Mouse (Mus musculus) thymus, postnatal 36 days (tissue): Measurements from ENCODE around the gene March8.

Experiments used
- DNase-seq, 2 experiments: peaks; one replicate each; pipeline ENCODE4 v3.0.0; 2022; ENCODE audit warnings: mixed read lengths in 2 of 2

The March8 gene

DNA sequence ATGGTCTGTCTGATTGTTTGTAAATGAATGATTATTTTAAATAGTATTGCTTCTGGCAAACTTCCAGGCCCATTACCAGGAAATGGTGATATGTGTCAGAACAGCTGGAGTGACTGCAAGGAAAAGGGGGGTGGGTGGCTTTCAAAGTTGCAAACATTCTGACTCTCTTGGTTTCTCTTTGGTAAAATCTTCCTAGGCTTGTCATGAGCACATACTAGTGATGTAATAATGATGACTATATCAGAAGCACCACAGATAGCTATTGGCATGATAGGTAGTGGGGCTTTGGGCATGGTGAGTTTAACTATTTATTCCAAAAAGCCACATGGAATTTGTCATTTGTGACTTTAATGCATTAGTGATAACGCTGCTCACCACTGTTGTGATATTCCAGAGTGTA lies 36.3 kb downstream of the March8 start:
- no peak for DNase-seq

DNA sequence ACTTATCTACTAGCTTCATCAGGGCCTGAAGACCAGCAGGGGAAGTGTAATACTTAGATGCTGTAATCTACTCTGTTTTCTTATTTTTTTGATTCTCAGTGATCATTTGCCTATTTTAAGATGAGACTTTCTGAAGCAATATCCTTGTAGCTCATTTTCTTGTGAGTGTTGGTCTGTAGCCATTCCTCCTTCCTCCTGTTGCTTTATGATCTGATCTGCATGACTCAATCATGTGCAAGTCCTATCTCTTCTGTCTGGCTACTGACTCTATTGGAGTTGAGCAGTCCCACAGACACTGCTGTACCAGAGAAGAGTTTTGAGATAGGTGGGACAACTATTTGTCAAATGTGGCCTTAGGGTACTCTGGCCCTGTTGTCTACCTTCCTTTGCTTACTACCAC lies 36.8 kb downstream of the March8 start:
- DNase-seq = no peak

DNA sequence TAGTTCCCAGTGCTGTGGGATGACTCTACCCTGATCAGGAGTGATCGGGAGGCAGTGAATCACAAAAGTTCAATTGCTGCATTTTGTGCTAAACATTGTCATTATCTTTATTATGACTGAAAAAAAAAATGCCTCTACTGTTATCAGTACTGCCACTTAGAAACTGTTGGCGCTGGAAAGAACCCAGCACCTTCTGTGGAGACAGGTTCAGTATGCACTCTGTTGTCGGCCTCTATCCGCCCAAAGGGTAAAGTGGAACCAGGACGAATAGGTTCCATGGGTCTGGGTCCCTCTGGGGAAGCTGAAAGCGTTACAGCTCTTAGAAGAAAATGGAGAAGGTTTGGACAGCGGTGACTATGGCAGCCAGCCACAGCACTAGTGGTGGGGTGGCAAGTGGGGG lies 41.1 kb downstream of the March8 start:
- DNase-seq = no peak

DNA sequence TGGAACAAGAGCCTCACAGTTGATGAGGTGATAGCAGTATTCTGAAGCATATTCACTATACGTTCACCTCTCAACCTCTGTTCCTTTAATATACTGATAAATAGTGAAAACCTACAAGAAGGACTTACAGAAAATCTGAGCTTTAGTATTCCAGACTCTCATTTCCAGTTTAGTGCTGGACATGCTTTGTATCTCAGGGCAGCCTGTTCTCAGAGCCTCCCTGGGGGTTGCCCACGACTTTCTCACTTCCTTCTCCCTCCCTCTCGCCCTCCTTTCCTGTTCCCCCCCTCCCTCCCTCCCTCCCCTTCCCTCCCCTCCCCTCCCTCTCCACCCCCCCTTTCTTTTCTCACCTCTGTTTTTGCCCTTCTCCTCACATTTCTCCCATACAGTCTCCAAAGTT lies 42.3 kb downstream of the March8 start:
- DNase-seq = no peak

DNA sequence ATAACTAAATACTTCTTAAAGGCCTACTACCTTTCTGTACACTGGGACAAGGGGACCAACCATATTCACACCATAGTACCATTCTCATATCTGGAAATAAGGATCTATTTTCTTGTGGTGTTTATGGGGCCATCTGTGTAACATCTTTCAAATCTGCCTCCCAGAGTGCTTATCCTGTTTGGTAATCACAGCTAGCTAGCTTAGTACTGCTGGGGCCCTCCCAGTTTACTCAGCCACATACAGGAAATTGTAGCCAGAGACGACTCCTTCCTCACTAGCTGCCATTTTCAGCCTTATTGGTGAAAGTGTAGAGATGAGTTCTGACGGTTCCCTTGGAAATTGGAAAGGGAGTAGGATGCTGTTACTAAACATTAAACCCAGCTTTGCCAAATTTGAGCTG lies 43.8 kb downstream of the March8 start:
- DNase-seq = no peak

DNA sequence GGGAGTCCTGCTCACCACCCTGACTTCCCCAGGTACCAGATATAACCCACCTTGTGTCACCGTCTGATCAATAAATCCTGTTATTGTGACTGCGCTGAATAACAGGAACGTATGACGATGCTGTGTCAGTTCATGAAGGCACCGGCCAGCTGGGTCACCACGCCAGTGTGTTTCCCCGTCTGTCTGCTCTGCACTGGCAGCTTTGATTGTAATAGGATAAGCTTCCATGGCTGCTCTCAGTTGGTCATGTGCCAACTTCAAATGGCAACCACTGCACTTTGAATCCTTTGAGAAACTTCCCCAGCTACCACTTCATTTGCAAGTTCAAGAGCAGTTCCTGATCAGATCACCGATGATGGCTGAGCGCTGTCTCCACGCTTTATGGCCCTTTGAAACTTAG lies 45.8 kb downstream of the March8 start:
- no peak for DNase-seq

DNA sequence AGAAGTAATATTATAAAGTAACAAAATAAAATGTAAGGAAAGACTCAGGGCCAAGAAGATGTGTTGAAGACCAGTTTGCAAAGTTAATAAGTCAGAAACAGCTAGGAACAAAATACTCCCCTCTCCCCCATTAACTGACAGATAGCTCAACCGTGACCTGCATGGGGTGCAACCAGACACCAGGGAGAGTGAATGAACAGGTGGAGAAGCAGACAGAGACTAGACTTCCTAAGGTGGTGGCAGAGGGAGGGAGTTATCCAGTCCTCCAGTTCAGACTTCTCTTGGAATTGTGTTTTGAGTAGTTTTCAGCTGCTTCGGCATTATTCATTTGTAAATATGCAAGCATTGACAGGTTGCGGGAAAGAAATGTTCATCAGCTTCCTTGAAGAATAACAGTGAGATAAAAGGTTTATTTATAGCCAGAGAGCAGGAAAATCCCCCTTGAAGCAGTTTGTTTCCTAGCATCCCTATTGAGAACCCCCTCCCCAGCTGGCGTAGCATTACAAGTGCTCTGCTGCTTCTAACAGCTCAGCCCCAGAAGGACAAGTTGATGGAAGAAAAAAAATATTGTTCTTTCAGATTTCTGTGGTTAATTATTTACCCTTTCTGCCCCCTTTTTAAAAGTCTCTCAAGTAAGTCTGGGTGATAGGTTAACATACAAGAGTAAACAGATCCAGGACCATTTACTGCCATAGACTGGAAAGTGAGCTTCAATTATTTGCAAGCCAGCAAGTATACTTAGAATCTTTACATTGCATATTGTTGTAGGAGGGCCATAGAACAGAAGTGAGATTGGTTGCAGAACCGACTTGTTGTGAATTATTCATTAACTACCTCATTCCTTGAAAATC lies 47.6 kb downstream of the March8 start:
- no peak for DNase-seq

DNA sequence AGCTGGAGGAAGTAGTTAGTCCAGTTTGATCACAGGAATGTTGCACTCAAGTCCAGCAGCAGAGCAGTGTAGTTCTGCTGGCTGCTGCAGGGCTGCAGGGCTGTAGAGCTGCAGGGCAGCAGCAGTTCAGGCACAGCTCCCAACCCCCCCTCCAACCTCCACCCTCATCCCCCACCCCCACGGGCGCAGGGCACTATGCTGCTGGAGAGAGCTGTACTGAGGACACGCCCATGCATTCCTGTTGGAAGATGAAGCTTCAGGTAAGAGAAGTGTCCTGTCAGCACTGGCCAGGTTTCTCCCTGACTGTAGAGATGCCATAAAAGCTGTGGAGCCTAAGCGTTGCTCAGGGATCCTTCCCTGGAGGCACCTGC lies 48.2 kb downstream of the March8 start:
- DNase-seq = no peak

DNA sequence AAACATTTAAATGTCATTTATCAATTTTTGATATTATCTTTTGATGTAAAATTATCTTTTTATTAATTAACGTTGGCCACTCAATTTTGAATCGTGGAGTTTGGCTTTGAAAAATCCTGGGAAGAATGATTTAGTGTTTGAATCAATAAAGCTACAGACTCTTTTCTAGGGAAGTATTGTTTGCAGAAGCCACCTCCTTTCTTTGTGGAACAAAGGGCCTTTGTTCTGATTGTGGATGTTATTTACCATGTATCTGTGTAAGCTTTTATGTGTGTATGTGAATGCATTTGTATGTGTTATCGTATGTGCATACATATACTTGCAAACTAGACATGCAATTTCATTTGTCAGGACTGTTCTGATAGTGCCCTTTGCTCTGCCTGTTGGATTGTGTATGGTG lies 48.7 kb downstream of the March8 start:
- DNase-seq = no peak

DNA sequence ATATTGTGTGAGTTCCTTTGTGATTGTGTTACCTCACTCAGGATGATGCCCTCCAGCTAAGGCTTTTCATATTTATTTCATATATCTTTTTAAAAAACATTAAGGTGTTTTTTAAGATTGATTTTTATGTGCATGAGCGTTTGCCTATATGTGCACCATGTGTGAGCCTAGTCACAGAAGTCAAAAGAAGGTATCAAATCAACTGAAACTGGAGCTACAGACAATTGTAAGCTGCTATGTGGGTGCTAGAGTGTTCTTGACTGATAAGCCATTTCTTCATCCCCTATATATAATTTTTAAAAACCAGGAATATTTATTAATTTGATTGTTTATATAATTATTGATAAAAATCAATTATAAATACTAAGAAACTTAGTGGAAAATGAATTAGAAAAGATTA lies 50.2 kb downstream of the March8 start:
- no peak for DNase-seq

DNA sequence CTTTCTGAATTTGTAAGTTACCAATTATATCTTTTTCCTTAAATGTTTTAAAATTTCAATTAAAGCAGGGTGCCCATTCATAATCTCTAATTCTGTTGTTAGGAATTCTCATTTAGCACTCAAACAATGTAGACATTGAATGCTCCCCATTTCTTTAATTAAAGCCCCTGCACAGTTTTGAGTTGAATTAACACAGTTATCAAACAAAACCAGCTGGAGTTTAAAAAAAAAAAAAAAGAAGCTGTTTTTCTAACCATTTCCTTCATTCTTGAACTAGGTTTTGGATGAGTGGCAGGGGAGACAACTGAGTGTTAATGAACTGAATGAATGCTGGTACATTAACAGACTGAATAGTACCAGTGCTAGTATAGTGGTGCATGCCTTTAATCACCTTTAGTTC lies 51.7 kb downstream of the March8 start:
- DNase-seq = no peak

DNA sequence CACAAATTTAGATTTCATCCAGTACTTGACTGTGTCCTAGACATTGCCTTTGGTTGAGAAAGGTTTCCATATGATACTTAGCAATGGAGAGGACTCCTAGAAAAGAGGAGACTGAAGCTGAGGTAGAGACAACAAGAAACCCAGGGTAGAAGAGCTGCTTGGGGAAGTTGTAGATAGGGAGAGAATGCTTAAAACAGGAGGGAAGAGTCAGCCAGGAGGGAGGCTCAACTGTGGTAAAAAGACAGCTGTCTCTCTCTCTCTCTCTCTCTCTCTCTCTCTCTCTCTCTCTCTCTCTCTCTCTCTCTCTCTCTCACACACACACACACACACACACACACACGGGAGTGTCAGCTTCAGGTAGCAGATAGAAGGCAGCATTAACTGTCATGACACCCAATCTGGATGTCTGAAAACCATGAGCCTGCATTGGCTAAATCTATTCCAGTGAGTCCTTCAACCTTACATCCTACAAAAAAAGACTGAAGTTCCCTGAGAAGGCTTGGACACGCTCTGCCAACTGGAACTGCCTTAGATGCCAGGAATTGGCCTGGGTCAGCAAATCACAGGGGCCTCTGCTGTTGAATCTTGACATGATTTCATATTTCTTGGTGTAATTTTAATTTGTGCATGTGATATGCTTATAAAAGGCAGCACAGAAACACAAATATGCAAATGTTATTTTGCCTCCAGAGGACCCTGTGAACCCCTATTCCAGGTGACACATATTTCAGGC lies 57.3 kb downstream of the March8 start:
- DNase-seq = no peak

DNA sequence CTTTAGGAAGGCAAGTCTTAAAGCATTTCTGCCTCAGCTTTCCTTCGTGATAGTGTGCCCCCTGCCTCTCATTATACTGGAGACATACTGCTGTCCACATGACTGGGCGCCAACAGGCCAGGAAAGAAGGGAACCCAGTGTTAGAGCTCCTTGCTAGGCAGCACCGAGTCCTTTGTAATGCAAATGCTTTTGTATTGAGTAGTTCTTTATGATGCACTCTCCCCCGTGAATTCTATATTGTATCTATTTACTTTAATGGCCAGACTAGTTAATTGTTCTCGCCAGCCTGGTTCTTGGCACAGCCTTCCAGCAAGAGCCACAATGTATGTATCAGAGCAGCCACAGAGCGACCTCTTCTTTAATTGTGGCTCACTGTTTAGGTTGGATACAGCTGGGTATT lies 59.8 kb downstream of the March8 start:
- no peak for DNase-seq

DNA sequence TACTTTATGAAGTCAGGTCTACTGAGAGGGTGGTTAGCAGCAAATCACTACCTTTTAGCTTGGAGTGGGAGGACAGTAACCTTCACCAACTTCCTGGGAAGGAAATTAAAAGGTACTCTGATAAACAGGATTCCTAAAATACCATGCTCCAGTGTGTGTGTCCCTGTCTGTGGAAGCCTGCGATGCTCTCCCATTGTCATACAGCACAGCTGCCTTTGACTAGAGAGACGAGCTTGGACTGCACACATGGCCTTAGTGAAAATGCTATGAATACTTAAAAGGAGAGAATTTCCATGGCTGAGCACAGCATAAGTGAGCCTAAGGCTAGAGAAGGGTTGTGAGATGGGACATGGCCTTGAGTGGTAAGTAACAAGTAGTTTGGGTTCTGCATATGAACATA lies 60.3 kb downstream of the March8 start:
- no peak for DNase-seq

DNA sequence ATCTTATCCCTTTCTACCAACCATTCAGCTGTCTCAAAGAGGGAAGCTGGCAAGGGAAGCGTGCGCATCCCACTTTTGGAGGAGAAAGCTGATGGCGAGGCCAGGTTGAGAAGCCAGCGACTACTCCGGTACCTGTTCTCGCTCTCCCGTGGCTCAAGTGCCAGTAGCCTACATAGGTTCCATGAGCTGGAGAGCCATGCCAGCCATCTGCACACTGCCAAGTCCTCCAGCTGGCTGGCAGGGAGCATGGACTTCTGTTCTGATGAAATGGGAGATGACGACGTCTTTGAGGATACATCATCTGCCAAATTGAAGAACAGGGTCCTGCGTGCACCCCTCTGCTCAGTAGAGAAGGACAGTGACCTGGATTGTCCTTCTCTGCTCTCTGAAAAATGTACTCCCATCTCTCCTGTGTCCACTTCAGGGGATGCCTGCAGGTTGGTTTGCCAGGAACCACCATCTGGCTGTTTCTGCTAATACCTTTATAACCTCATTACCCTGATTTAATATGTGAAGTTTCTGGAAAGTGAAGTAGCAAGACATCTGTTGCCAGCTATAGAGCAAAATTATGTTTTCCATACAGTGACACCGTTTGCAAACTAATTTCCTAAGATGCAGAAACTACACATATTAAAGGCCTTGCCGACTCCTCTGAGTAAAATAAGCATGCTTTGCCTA lies 64.1 kb downstream of the March8 start:
- no peak for DNase-seq

DNA sequence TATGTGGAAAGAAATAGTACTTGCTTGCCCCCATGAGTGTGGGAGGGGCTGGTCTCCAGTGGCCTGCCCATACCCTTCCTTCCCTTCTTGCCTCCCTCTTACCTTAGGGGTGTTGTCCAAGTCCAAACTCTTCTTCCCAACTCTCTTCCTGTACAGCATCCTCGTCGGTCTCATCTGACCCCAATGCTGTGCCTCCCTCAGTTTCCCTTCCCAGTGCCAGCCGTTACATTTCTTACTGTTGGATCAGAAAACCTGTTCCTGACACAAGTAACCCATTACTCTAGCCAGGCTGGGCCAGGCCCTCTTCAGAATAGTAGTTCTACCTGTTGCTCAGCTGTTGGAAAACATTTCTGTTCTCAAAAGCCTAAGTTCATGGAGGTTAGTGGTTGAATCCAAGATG lies 64.6 kb downstream of the March8 start:
- no peak for DNase-seq

DNA sequence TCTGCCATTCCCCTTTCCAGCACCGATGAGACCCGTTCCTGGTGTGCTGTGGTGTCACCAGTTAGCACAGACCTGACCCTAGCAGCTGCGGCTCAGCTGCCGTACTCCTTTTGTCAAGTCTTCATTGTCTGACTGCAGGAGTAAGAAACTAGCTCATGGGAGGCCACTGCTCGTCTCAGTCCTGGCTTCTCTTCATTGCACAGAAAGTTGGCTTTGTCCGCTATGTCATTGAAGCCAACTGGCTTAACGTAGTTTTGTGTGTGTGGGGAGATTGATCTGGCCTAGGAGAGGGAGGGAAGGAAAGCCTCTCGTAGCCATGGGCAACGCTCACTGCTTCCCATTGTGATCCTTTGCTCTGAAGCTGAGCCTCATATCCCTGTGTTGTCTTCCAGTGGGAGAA lies 67.4 kb downstream of the March8 start:
- DNase-seq = no peak

DNA sequence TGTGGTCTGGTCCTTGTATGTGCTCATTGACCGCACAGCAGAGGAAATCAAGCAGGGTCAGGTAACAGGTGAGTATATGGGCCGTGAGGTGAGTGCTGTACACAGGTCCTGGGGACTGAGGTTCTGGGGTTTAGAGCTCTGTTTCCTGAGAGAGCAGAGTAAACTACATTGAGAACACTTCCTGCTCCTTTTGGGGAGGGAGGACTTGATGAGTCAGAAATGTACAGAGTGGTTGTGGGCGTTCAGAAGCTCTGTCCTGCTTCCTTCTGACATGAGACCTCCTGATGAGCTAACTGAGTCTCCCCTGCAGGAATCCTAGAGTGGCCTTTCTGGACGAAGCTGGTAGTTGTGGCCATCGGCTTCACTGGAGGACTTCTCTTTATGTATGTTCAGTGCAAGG lies 67.9 kb downstream of the March8 start:
- no peak for DNase-seq

DNA sequence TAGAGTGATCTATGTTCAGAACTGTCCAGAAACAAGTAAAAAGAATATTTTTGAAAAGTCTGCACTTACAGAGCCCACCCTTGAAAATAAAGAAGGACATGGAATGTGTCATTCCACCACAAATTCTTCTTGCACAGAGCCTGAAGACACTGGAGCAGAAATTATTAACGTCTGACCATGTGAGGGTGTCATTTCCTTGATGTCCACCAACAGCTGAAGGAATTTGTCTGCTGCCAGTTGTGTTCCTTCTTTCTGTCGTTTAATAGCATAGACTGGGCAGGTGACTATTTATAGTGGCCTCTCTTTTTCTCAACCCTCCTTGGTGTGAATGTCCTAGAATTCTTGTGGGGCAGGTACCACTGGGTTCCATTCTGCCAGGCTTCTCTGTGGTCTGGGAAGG lies 68.3 kb downstream of the March8 start:
- no peak for DNase-seq

DNA sequence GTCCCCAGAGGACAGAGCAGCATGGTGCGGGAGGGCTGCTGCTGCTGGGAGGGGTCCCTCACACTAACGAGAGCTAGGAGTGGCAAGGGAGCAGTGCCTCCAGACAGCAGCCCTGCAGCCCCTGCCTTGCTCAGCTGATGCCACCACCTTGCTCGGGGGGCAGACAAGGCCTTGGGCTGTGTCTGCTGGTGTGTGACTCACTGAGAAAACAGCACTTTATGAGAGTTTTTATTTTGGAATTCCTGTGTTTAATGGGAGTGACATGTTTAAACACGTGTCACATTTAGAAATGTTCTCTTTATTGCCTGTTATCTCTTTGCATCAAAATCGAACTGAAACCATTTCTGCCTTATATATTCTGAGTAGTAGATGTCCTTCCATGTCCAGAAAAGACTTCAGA lies 68.9 kb downstream of the March8 start:
- DNase-seq = no peak

DNA sequence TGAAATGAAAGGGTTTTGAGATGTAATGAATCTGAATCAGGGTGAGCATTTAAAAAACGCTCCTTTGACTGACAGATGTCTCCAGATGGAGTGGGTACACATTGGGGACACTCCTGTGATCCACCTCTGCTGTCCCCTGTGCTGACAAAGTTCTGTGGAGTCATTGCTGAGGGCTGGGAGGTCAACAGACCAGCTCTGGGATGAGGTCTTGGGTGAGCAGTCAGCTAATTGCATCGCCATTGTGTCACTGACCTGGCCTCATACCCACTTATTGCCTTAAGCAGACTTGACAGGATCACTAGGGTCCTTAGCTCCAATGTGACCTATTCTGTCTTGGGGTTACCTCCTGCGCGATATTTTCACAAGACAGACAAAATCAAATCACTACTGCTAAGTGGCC lies 69.4 kb downstream of the March8 start:
- DNase-seq = no peak

DNA sequence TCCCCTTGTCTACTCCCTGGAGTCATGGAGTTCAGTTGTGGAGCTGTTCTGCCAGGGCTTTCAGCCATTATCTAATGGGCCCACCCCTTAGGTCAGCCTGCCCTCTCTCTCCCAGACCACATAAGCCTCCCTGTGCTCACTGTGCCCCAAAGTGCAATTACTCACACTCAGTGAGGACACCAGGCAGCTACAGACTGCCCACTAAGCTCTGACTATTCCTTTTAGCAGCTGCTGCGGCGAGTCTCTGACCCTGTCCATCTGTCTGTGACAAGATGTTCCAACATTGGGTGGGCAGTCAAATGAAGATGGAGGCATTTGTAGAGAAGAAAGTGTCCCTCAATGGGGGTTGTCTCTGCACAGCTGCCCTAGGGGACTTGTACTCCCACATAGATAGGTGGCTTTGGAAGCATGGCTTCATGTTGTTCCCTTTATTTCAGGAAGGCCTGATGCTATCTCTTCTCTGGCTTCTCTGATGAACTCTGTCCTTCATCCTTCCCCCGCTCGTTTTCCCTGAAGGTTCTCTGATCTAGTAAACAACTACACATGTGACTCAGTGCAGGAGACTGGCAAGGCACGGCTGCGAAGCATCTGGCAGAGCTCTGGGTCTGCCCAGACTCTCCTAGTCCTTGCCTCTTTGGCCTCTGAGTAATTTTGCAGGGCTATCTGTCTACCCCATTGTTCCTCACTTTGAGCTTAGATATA lies 70.3 kb downstream of the March8 start:
- DNase-seq = no peak

DNA sequence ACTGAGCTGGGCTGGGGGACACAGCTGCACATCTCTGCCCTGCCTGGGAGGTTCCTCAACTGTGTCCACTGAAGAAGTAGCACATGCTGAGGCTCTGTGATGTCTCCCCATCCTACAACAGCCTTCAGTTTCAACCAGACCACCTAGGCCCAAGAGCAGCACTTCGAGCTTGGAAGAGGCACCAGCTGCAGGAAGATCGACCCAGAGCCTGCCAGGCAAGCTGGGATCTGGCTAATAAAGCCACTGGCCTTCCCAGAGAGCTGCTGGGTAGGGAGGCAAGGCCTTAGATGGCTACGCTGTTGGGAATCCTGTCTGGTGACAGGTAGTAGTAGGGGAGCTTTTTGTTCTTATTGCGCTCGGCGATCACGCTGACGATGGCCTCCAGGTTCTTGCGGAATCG lies 72.6 kb downstream of the March8 start:
- no peak for DNase-seq
